Mouse (Mus musculus) megakaryocyte, embryonic 14.5 days (primary cell): Measurements from ENCODE around the gene Gnb3.

Experiments used
- FLI1 ChIP-seq: IDR thresholded peaks from 2 replicates; pipeline ENCODE4 v1.6.1; 2012; ENCODE audit warnings: low read length, inconsistent platforms, mixed read lengths
- GATA1 ChIP-seq: IDR thresholded peaks from 3 replicates; pipeline ENCODE4 v1.6.1; 2012; ENCODE audit warnings: mixed read lengths, low read length, inconsistent platforms, borderline replicate concordance

GRCm38 (mm10) chr6:124813933-124814332 lies 26.1 kb downstream of the Gnb3 start, which contains the start of gene Tpi1:
- TF ChIP-seq GATA1 (no peak), FLI1 (no peak)
